In the genomic region with DNA sequence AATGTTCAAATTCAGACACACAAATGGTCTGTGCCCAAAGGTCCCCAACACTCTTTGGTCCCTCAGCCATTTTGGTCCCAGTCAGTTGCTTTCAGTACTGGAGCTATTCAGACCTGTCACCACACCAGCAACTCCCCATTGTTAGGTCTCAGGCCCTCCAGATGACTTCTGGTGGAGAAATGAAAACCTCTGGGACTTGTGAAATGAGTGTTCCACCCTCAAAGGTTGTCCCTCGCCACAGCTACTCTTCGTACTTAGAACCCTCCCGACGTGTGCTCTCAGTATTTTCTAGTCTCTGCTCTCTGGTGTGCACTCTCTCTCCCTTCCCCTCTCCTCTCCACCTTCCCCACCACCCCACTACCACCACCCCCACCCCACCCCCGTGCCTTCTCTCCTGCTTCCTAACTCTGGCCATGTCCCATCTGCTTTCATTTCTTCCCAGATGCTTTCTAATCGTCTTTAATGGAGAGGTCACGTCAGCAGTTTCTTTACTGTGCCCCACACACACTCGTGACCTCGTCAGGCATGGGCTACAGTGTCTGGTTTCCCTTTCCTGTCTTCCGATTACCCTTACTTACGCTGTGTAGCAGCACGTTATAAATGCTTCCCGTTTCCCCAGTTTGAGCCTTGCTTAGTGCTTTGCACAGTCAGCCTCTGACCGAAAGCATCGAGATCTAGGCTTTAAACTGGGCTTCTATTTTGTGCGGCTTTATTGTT, we compare ENCODE assay signal across 9 mouse cellular contexts. TPM values are rescaled to one million over a fixed set of nuclear protein-coding genes. Genes with fewer than 3 reads are reported as not detected.
DNase-seq lines count a peak whose midpoint lies in the region; ATAC-seq and TF ChIP-seq lines count a peak whose summit lies in the region.
"Had no signal": no experiment of that assay in that cellular context is flagged by ENCODE, and none has a peak within 500 bp of the region (broad histone marks: within the 10 kb centered on the region; RNA-seq: fewer than 3 reads in every experiment).

No protein-coding gene starts in this region.

- WGBS in midbrain, embryonic 11.5 days = 72% methylated on average over 16 of the region's 16 CpGs
- 73% methylated on average over 16 of the region's 16 CpGs for WGBS in midbrain, embryonic 13.5 days
- WGBS in limb, embryonic 14.5 days = 27% methylated on average over 16 of the region's 16 CpGs
- WGBS in stomach, embryonic 15.5 days = 34% methylated on average over 16 of the region's 16 CpGs

- no peaks in the 10 kb centered on the region for H3K36me3 ChIP-seq in midbrain, embryonic 11.5 days (ENCODE audit: control insufficient read depth, insufficient read depth, low read length)
- H3K36me3 ChIP-seq in midbrain, embryonic 13.5 days = peaks cover 25% of the 10 kb centered on the region
- H3K36me3 ChIP-seq in limb, embryonic 14.5 days (ENCODE audit: control insufficient read depth, insufficient read depth, low read length) = peaks cover 23% of the 10 kb centered on the region
- no peaks in the 10 kb centered on the region for H3K36me3 ChIP-seq in stomach, embryonic 15.5 days

- H3K4me1 ChIP-seq in midbrain, embryonic 11.5 days (ENCODE audit: control insufficient read depth, insufficient read depth, low read length) = no peaks in the 10 kb centered on the region
- H3K4me1 ChIP-seq in midbrain, embryonic 13.5 days (replicated peaks) = no peaks in the 10 kb centered on the region
- H3K4me1 ChIP-seq in limb, embryonic 14.5 days (ENCODE audit: control insufficient read depth, insufficient read depth, low read length) = peaks cover 8% of the 10 kb centered on the region; the same call in 1 of the 2 replicates
- no peaks in the 10 kb centered on the region for H3K4me1 ChIP-seq in stomach, embryonic 15.5 days

- DNase-seq in embryo, embryonic 10 days (ENCODE audit: low spot score) = peak; percentile 56
- DNase-seq in embryo, embryonic 9.5 days (ENCODE audit: extremely low spot score) = no peak
- DNase-seq in midbrain, embryonic 11.5 days (ENCODE audit: low spot score, missing footprints) = peak; percentile 84
- no peak for DNase-seq in limb, embryonic 14.5 days (ENCODE audit: low spot score)
- DNase-seq in testis, postnatal 10 days (ENCODE audit: low spot score) = no peak
- DNase-seq in layer of hippocampus, adult 9-11 months = no peak
- DNase-seq: gastrocnemius, postnatal 14 days had no signal

- no peaks in the 10 kb centered on the region for H3K27me3 ChIP-seq in midbrain, embryonic 11.5 days (ENCODE audit: control insufficient read depth, insufficient read depth, low read length)
- no peaks in the 10 kb centered on the region for H3K27me3 ChIP-seq in midbrain, embryonic 13.5 days
- H3K27me3 ChIP-seq in limb, embryonic 14.5 days (ENCODE audit: control insufficient read depth, insufficient read depth, low read length) = no peaks in the 10 kb centered on the region
- no peaks in the 10 kb centered on the region for H3K27me3 ChIP-seq in stomach, embryonic 15.5 days (replicated peaks)

- H3K4me3 ChIP-seq in midbrain, embryonic 11.5 days (ENCODE audit: low read depth, low read length) = no peak overlapping the region
- no peak overlapping the region for H3K4me3 ChIP-seq in midbrain, embryonic 13.5 days (replicated peaks)
- no peak overlapping the region for H3K4me3 ChIP-seq in limb, embryonic 14.5 days (replicated peaks; ENCODE audit: low read length)
- H3K4me3 ChIP-seq in stomach, embryonic 15.5 days (replicated peaks) = no peak overlapping the region

- no peaks in the 10 kb centered on the region for H3K9me3 ChIP-seq in midbrain, embryonic 11.5 days (ENCODE audit: control insufficient read depth, low read length)
- no peaks in the 10 kb centered on the region for H3K9me3 ChIP-seq in midbrain, embryonic 13.5 days
- H3K9me3 ChIP-seq in limb, embryonic 14.5 days (ENCODE audit: control insufficient read depth, low read length) = no peaks in the 10 kb centered on the region
- no peaks in the 10 kb centered on the region for H3K9me3 ChIP-seq in stomach, embryonic 15.5 days

- H3K9ac ChIP-seq in midbrain, embryonic 11.5 days (ENCODE audit: low read length) = no peak overlapping the region
- no peak overlapping the region for H3K9ac ChIP-seq in midbrain, embryonic 13.5 days (replicated peaks)
- 0 out of 2 replicates have a peak overlapping the region, but pooled peaks have one; percentile 40 for H3K9ac ChIP-seq in limb, embryonic 14.5 days (ENCODE audit: low read depth, low read length, severe bottlenecking)
- no peak overlapping the region for H3K9ac ChIP-seq in stomach, embryonic 15.5 days

- H3K4me2 ChIP-seq in midbrain, embryonic 11.5 days = no peak overlapping the region
- no peak overlapping the region for H3K4me2 ChIP-seq in midbrain, embryonic 13.5 days (replicated peaks)
- peak overlapping the region; percentile 23; the same call in 1 of the 2 replicates for H3K4me2 ChIP-seq in limb, embryonic 14.5 days (replicated peaks; ENCODE audit: low read depth, low read length, severe bottlenecking)
- peak overlapping the region; percentile 8; the same call in 1 of the 2 replicates for H3K4me2 ChIP-seq in stomach, embryonic 15.5 days

- ATAC-seq in midbrain, embryonic 11.5 days (ENCODE audit: low FRiP score) = no peak
- ATAC-seq in midbrain, embryonic 13.5 days = no peak
- peak; percentile 39 for ATAC-seq in limb, embryonic 14.5 days (ENCODE audit: low FRiP score, low read depth)
- ATAC-seq in stomach, embryonic 15.5 days (ENCODE audit: insufficient read depth, low FRiP score, low read depth) = no peak

- no peak for TF ChIP-seq POLR2A in limb, embryonic 14.5 days (IDR thresholded peaks at IDR 0.05; ENCODE audit: borderline replicate concordance, extremely low read depth, insufficient read depth, insufficient read length)

- H3K27ac ChIP-seq in midbrain, embryonic 11.5 days (ENCODE audit: low read depth, low read length) = no peak overlapping the region
- H3K27ac ChIP-seq in midbrain, embryonic 13.5 days = no peak overlapping the region
- H3K27ac ChIP-seq in limb, embryonic 14.5 days (replicated peaks; ENCODE audit: low read depth, low read length) = 0 out of 2 replicates have a peak overlapping the region, but pooled peaks have one; percentile 2
- no peak overlapping the region for H3K27ac ChIP-seq in stomach, embryonic 15.5 days

RNA-seq across cellular contexts. Expression of gene Psmd7, which starts 27.3 kb away (rescaled TPM):
- polyA plus RNA-seq in midbrain, embryonic 11.5 days (2014; fragmentation: Nextera tagmentation; extraction: Ambion mirVana) = 317 and 319 TPM in 2 replicates
- polyA plus RNA-seq in midbrain, embryonic 13.5 days (2015; fragmentation: Nextera tagmentation; extraction: Ambion mirVana) = 265 and 276 TPM in 2 replicates
- polyA plus RNA-seq in limb, embryonic 14.5 days (2012; rRNA removed) = 119 and 152 TPM in 2 replicates
- polyA plus RNA-seq in limb, embryonic 14.5 days (2014; fragmentation: Nextera tagmentation; extraction: Ambion mirVana) = 281 and 303 TPM in 2 replicates
- polyA plus RNA-seq in stomach, embryonic 15.5 days (2015; fragmentation: Nextera tagmentation; extraction: Ambion mirVana) = 251 and 263 TPM in 2 replicates

Comparison
In these comparisons a context has a peak if more than half of its experiments do, and no peak if none do; other contexts are left out.
1. DNase-seq: peak in embryo, embryonic 10 days (single experiment) and midbrain, embryonic 11.5 days (single experiment); none in embryo, embryonic 9.5 days (single experiment), limb, embryonic 14.5 days (single experiment), testis, postnatal 10 days (single experiment) and layer of hippocampus, adult 9-11 months (single experiment).
2. H3K4me2 ChIP-seq: peak in limb, embryonic 14.5 days (single experiment) and stomach, embryonic 15.5 days (single experiment); none in midbrain, embryonic 11.5 days (single experiment) and midbrain, embryonic 13.5 days (single experiment).